Mouse (Mus musculus): ENCODE results near the gene Elfn2. TPM values are rescaled to one million over a fixed set of nuclear protein-coding genes. Genes with fewer than 3 reads are reported as not detected.

Elfn2 gene
- 0.14 and 0.35 TPM in 2 replicates for polyA plus RNA-seq (2012; rRNA removed)

- 0 out of 2 replicates have a peak within 1 kb of the TSS, but pooled peaks have one; percentile 8 for H3K4me3 ChIP-seq (ENCODE audit: low read depth, low read length)
- H3K27me3 ChIP-seq (ENCODE audit: control insufficient read depth, insufficient read depth, low read length), result peaks cover 45% of the 10 kb centered on the region
- no peaks in the 10 kb centered on the region for H3K36me3 ChIP-seq (ENCODE audit: control insufficient read depth, insufficient read depth, low read length)
- WGBS, result 4% methylated on average over 88 of the region's 89 CpGs
- H3K4me1 ChIP-seq (ENCODE audit: control insufficient read depth, insufficient read depth, insufficient read length, low read length), result no peaks in the 10 kb centered on the region; the same call in 1 of the 2 replicates
- H3K27ac ChIP-seq (ENCODE audit: insufficient read depth, low read depth, low read length), result no peak within 1 kb of the TSS
- TF ChIP-seq CTCF (IDR thresholded peaks at IDR 0.05; ENCODE audit: extremely low read depth, insufficient read length, insufficient replicate concordance, low read depth, low read length) (no peak), POLR2A (IDR thresholded peaks at IDR 0.05; ENCODE audit: low read depth, low read length) (no peak)
Observed at GRCm38 (mm10) chr15:78718290-78719250, at the start of gene Elfn2. TSS of gene Elfn2 (minus strand) at chr15:78718771.

- H3K27me3 ChIP-seq (ENCODE audit: control insufficient read depth, insufficient read depth, low read length), result no peaks in the 10 kb centered on the region
- 83% methylated on average over 5 of the region's 5 CpGs for WGBS
- no peaks in the 10 kb centered on the region for H3K36me3 ChIP-seq (ENCODE audit: control insufficient read depth, insufficient read depth, low read length)
- H3K4me3 ChIP-seq (ENCODE audit: low read depth, low read length), result no peak overlapping the region
- no peaks in the 10 kb centered on the region for H3K4me1 ChIP-seq (ENCODE audit: control insufficient read depth, insufficient read depth, insufficient read length, low read length)
- TF ChIP-seq POLR2A (IDR thresholded peaks at IDR 0.05; ENCODE audit: low read depth, low read length) (no peak), CTCF (IDR thresholded peaks at IDR 0.05; ENCODE audit: extremely low read depth, insufficient read length, insufficient replicate concordance, low read depth, low read length) (no peak)
- H3K27ac ChIP-seq (ENCODE audit: insufficient read depth, low read depth, low read length), result no peak overlapping the region
Observed at GRCm38 (mm10) chr15:78763704-78764103, 45.1 kb upstream of the Elfn2 start.

GRCm38 (mm10) chr15:78763210-78763609 is 44.6 kb upstream of the Elfn2 start:
- H3K4me1 ChIP-seq (ENCODE audit: control insufficient read depth, insufficient read depth, insufficient read length, low read length), result no peaks in the 10 kb centered on the region
- H3K27me3 ChIP-seq (ENCODE audit: control insufficient read depth, insufficient read depth, low read length), result no peaks in the 10 kb centered on the region
- TF ChIP-seq CTCF (IDR thresholded peaks at IDR 0.05; ENCODE audit: extremely low read depth, insufficient read length, insufficient replicate concordance, low read depth, low read length) (no peak), POLR2A (IDR thresholded peaks at IDR 0.05; ENCODE audit: low read depth, low read length) (no peak)
- no peak overlapping the region for H3K27ac ChIP-seq (ENCODE audit: insufficient read depth, low read depth, low read length)
- no peak overlapping the region for H3K4me3 ChIP-seq (ENCODE audit: low read depth, low read length)
- H3K36me3 ChIP-seq (ENCODE audit: control insufficient read depth, insufficient read depth, low read length), result no peaks in the 10 kb centered on the region
- 39% methylated on average over 9 of the region's 10 CpGs for WGBS

- H3K27me3 ChIP-seq (ENCODE audit: control insufficient read depth, insufficient read depth, low read length), result no peaks in the 10 kb centered on the region
- no peak for TF ChIP-seq CTCF (IDR thresholded peaks at IDR 0.05; ENCODE audit: extremely low read depth, insufficient read length, insufficient replicate concordance, low read depth, low read length)
- TF ChIP-seq POLR2A (IDR thresholded peaks at IDR 0.05; ENCODE audit: low read depth, low read length), result no peak
- no peak overlapping the region for H3K4me3 ChIP-seq (ENCODE audit: low read depth, low read length)
- H3K27ac ChIP-seq (ENCODE audit: insufficient read depth, low read depth, low read length), result no peak overlapping the region
- 79% methylated on average over 13 of the region's 13 CpGs for WGBS
- peaks cover 6% of the 10 kb centered on the region for H3K4me1 ChIP-seq (ENCODE audit: control insufficient read depth, insufficient read depth, insufficient read length, low read length)
- H3K36me3 ChIP-seq (ENCODE audit: control insufficient read depth, insufficient read depth, low read length), result no peaks in the 10 kb centered on the region
Observed at GRCm38 (mm10) chr15:78761112-78761511, 42.5 kb upstream of the Elfn2 start.

- H3K27ac ChIP-seq (ENCODE audit: insufficient read depth, low read depth, low read length), result no peak overlapping the region
- no peaks in the 10 kb centered on the region for H3K27me3 ChIP-seq (ENCODE audit: control insufficient read depth, insufficient read depth, low read length)
- 90% methylated on average over 6 of the region's 6 CpGs for WGBS
- TF ChIP-seq CTCF (IDR thresholded peaks at IDR 0.05; ENCODE audit: extremely low read depth, insufficient read length, insufficient replicate concordance, low read depth, low read length), result no peak
- no peak for TF ChIP-seq POLR2A (IDR thresholded peaks at IDR 0.05; ENCODE audit: low read depth, low read length)
- H3K36me3 ChIP-seq (ENCODE audit: control insufficient read depth, insufficient read depth, low read length), result no peaks in the 10 kb centered on the region
- peaks cover 10% of the 10 kb centered on the region for H3K4me1 ChIP-seq (ENCODE audit: control insufficient read depth, insufficient read depth, insufficient read length, low read length)
- H3K4me3 ChIP-seq (ENCODE audit: low read depth, low read length), result no peak overlapping the region
Observed at GRCm38 (mm10) chr15:78758132-78758531, 39.6 kb upstream of the Elfn2 start.

GRCm38 (mm10) chr15:78755966-78756725 is 37.6 kb upstream of the Elfn2 start:
- Histone ChIP-seq H3K27ac (ENCODE audit: insufficient read depth, low read depth, low read length) (no peak overlapping the region), H3K27me3 (ENCODE audit: control insufficient read depth, insufficient read depth, low read length) (no peaks in the 10 kb centered on the region), H3K36me3 (ENCODE audit: control insufficient read depth, insufficient read depth, low read length) (no peaks in the 10 kb centered on the region), H3K4me3 (ENCODE audit: low read depth, low read length) (0 out of 2 replicates have a peak overlapping the region, but pooled peaks have one; percentile 6), H3K4me1 (ENCODE audit: control insufficient read depth, insufficient read depth, insufficient read length, low read length) (peaks cover 10% of the 10 kb centered on the region)
- 48% methylated on average over 12 of the region's 12 CpGs for WGBS
- TF ChIP-seq POLR2A (IDR thresholded peaks at IDR 0.05; ENCODE audit: low read depth, low read length) (no peak), CTCF (IDR thresholded peaks at IDR 0.05; ENCODE audit: extremely low read depth, insufficient read length, insufficient replicate concordance, low read depth, low read length) (no peak)
